Mouse (Mus musculus) adrenal gland (tissue): ENCODE data around the gene Il27ra.
"Not testable (repeated sequence)": the region's sequence is repeated elsewhere in the genome, so short reads cannot be mapped to it uniquely, and the experiment has no call there.

Experiments
- intact Hi-C: fragments of 180-260 bp; cut with DNase I; formaldehyde crosslinking; loops from one replicate; pipeline ENCODE4 v1.15.1; 2025
- microRNA-seq, 2 experiments: library from miRNA; unstranded; fragments of <30 nt; microRNA quantifications; one replicate each; pipeline ENCODE4; 2019

The Il27ra gene

GRCm38 (mm10) chr8:83998231-83999056 lies 43.9 kb downstream of the Il27ra start:
- intact Hi-C loops: no loop called here

GRCm38 (mm10) chr8:83997511-83998141 lies 44.8 kb downstream of the Il27ra start, which contains the start of gene Samd1:
Samd1 (plus strand) TSS chr8:83997672.
- intact Hi-C loops: no loop called here

GRCm38 (mm10) chr8:83996567-83997505 lies 45.6 kb downstream of the Il27ra start:
- intact Hi-C loops: no loop called here

GRCm38 (mm10) chr8:83995973-83996372 lies 46.4 kb downstream of the Il27ra start:
- intact Hi-C loops: no loop called here

GRCm38 (mm10) chr8:83994030-83994429 lies 48.4 kb downstream of the Il27ra start:
- intact Hi-C loops: no loop called here

- intact Hi-C loops: no loop called here
These were observed 49.9 kb downstream of the Il27ra start for GRCm38 (mm10) chr8:83992488-83992887.

GRCm38 (mm10) chr8:83990170-83990569 lies 52.2 kb downstream of the Il27ra start:
- intact Hi-C loops: no loop called here

- intact Hi-C loops: no loop called here
These were observed 53.1 kb downstream of the Il27ra start for GRCm38 (mm10) chr8:83989243-83989642.

- intact Hi-C loops: not testable (repeated sequence)
These were observed 59.2 kb downstream of the Il27ra start for GRCm38 (mm10) chr8:83983222-83983621.

GRCm38 (mm10) chr8:83982449-83982848 lies 59.9 kb downstream of the Il27ra start:
- intact Hi-C loops: no loop called here

- intact Hi-C loops: no loop called here
These were observed 60.9 kb downstream of the Il27ra start for GRCm38 (mm10) chr8:83981533-83981932.

- intact Hi-C loops: no loop called here
These were observed 61.5 kb downstream of the Il27ra start for GRCm38 (mm10) chr8:83980845-83981244.

Small RNA genes lying within 50 kb of the gene (microRNA-seq; reads per million reads assigned to microRNA genes)
- gene Mir1199: 0.34 to 1.6 reads per million in 2 experiments
- 0 reads per million in 2 experiments for gene Mir709
- gene Mir8111: 6.0 to 7.9 reads per million in 2 experiments
